29 mouse cellular contexts compared by ENCODE assay signal in the genomic region with DNA sequence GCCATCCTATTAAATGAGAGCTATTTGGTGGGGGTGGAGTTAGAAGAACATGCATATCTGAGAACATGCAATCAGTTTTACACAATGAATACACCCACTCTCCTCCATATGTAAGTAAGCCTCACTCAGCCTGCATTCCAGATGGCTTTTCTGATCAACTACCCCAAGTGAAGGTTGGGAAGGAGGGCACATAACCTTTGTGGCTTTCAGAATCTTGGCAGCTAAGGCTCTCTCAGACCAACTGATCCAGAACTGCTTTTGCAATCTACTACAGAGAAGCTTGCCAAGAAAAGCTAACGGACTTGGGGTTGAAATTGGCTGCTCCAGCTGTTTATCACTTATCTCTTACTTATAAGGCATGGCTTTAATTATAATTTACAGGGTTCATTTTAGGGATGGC. TPM values are rescaled to one million over a fixed set of nuclear protein-coding genes. Genes with fewer than 3 reads are reported as not detected.
DNase-seq lines count a peak whose midpoint lies in the region; ATAC-seq lines count a peak whose summit lies in the region.
"Had no signal": no experiment of that assay in that cellular context is flagged by ENCODE, and none has a peak within 500 bp of the region (broad histone marks: within the 10 kb centered on the region; RNA-seq: fewer than 3 reads in every experiment).

No protein-coding gene starts in this region.

- H3K4me3 ChIP-seq in forebrain, embryonic 16.5 days (replicated peaks; ENCODE audit: low read length) = no peak overlapping the region
- H3K4me3 ChIP-seq: embryonic facial prominence, embryonic 10.5 days; embryonic facial prominence, embryonic 13.5 days; erythroblast, embryonic 14.5 days; forebrain, embryonic 12.5 days; forebrain, embryonic 15.5 days; hindbrain, embryonic 10.5 days; hindbrain, embryonic 13.5 days; intestine, embryonic 15.5 days had no signal

- no peaks in the 10 kb centered on the region for H3K27me3 ChIP-seq in forebrain, embryonic 16.5 days (replicated peaks; ENCODE audit: control insufficient read depth, insufficient read depth, low read length)
- H3K27me3 ChIP-seq: CH12.LX; embryonic facial prominence, embryonic 13.5 days; forebrain, embryonic 12.5 days; forebrain, embryonic 15.5 days; hindbrain, embryonic 13.5 days; intestine, embryonic 15.5 days had no signal

- peak; percentile 50 for ATAC-seq in megakaryocyte progenitor cell, adult 5-6 weeks (replicated peaks; ENCODE audit: poor library complexity)
- no peak for ATAC-seq in forebrain, embryonic 16.5 days
- ATAC-seq: activated CD4-positive, CD25-positive, alpha-beta regulatory T cell, adult 4 months; forebrain, embryonic 15.5 days; hindbrain, embryonic 16.5 days; intestine, embryonic 15.5 days had no signal

- H3K9ac ChIP-seq in forebrain, embryonic 16.5 days (replicated peaks; ENCODE audit: low read depth, low read length) = no peak overlapping the region
- H3K9ac ChIP-seq: embryonic facial prominence, embryonic 13.5 days; forebrain, embryonic 12.5 days; forebrain, embryonic 15.5 days; hindbrain, embryonic 13.5 days; intestine, embryonic 15.5 days had no signal

- H3K9me3 ChIP-seq in forebrain, embryonic 16.5 days (ENCODE audit: control insufficient read depth, low read length) = no peaks in the 10 kb centered on the region
- H3K9me3 ChIP-seq: embryonic facial prominence, embryonic 10.5 days; embryonic facial prominence, embryonic 13.5 days; forebrain, embryonic 12.5 days; forebrain, embryonic 15.5 days; G1E; hindbrain, embryonic 10.5 days; hindbrain, embryonic 13.5 days; intestine, embryonic 15.5 days had no signal

- no peak overlapping the region for H3K27ac ChIP-seq in forebrain, embryonic 16.5 days (ENCODE audit: low read length)
- H3K27ac ChIP-seq: embryonic facial prominence, embryonic 10.5 days; embryonic facial prominence, embryonic 13.5 days; forebrain, embryonic 12.5 days; forebrain, embryonic 15.5 days; hindbrain, embryonic 10.5 days; hindbrain, embryonic 13.5 days; intestine, embryonic 15.5 days had no signal

- 64% methylated on average over 1 of the region's 1 CpGs for WGBS in forebrain, embryonic 16.5 days

- H3K4me2 ChIP-seq in forebrain, embryonic 16.5 days (ENCODE audit: low read length) = no peak overlapping the region
- H3K4me2 ChIP-seq: embryonic facial prominence, embryonic 13.5 days; forebrain, embryonic 12.5 days; forebrain, embryonic 15.5 days; heart, embryonic 11.5 days; hindbrain, embryonic 13.5 days; intestine, embryonic 15.5 days had no signal

- no peaks in the 10 kb centered on the region for H3K36me3 ChIP-seq in forebrain, embryonic 16.5 days (ENCODE audit: control insufficient read depth, insufficient read depth)
- H3K36me3 ChIP-seq: embryonic facial prominence, embryonic 13.5 days; forebrain, embryonic 12.5 days; forebrain, embryonic 15.5 days; intestine, embryonic 15.5 days had no signal

- no peaks in the 10 kb centered on the region for H3K4me1 ChIP-seq in forebrain, embryonic 16.5 days (replicated peaks; ENCODE audit: control insufficient read depth, insufficient read depth, low read length)
- H3K4me1 ChIP-seq: embryonic facial prominence, embryonic 10.5 days; embryonic facial prominence, embryonic 13.5 days; forebrain, embryonic 12.5 days; forebrain, embryonic 15.5 days; hindbrain, embryonic 10.5 days; hindbrain, embryonic 13.5 days; intestine, embryonic 15.5 days had no signal

- DNase-seq in kidney, postnatal 14 days = peak; percentile 5
- DNase-seq in kidney, postnatal 10 days = no peak
- DNase-seq in 3T3-L1 (ENCODE audit: low read depth, low spot score) = peak; percentile 20
- peak; percentile 75 for DNase-seq in NIH3T3 (ENCODE audit: low read depth)
- DNase-seq in adrenal gland, postnatal 14 days = no peak
- DNase-seq: adrenal gland, postnatal 10 days; cerebellum, adult 11 months; cerebellum, adult 8-10 months; cerebellum, postnatal 10 days; cerebellum, postnatal 36 days; embryo, embryonic 11 days; gastrocnemius, postnatal 10 days; gastrocnemius, postnatal 36 days; heart, postnatal 36 days had no signal

RNA-seq across cellular contexts. Expression of gene Nkrf, which starts 15.1 kb away (rescaled TPM):
- 27.8 and 31.2 TPM in 2 replicates for total RNA-seq in megakaryocyte progenitor cell, adult 5-6 weeks (2015)
- 9.8 and 14.1 TPM in 2 replicates for total RNA-seq in megakaryocyte progenitor cell, adult 5-6 weeks (2017)
- polyA plus RNA-seq in forebrain, embryonic 16.5 days (2015; fragmentation: Nextera tagmentation; extraction: Ambion mirVana) = 13.9 and 15.3 TPM in 2 replicates
- total RNA-seq in adrenal gland, postnatal 14 days (2021) = 10.2 and 10.7 TPM in 2 replicates

RNA-seq across cellular contexts. Expression of gene C330007P06Rik, which starts 43.8 kb away (rescaled TPM):
- total RNA-seq in megakaryocyte progenitor cell, adult 5-6 weeks (2015) = 29.1 and 31.2 TPM in 2 replicates
- 63.5 and 75.6 TPM in 2 replicates for total RNA-seq in megakaryocyte progenitor cell, adult 5-6 weeks (2017)
- 25.2 and 30.8 TPM in 2 replicates for polyA plus RNA-seq in forebrain, embryonic 16.5 days (2015; fragmentation: Nextera tagmentation; extraction: Ambion mirVana)
- total RNA-seq in adrenal gland, postnatal 14 days (2021) = 47.0 and 51.0 TPM in 2 replicates

RNA-seq across cellular contexts. Expression of gene Ube2a, which starts 44.0 kb away (rescaled TPM):
- total RNA-seq in megakaryocyte progenitor cell, adult 5-6 weeks (2015) = 76.8 and 92.8 TPM in 2 replicates
- 23.2 and 26.2 TPM in 2 replicates for total RNA-seq in megakaryocyte progenitor cell, adult 5-6 weeks (2017)
- polyA plus RNA-seq in forebrain, embryonic 16.5 days (2015; fragmentation: Nextera tagmentation; extraction: Ambion mirVana) = 109 and 112 TPM in 2 replicates
- 62.5 and 64.4 TPM in 2 replicates for total RNA-seq in adrenal gland, postnatal 14 days (2021)

Comparison
In these comparisons a context has a peak if more than half of its experiments do, and no peak if none do; other contexts are left out.
1. DNase-seq: peak in kidney, postnatal 14 days (single experiment), 3T3-L1 (single experiment) and NIH3T3 (single experiment); none in kidney, postnatal 10 days (single experiment) and adrenal gland, postnatal 14 days (single experiment).